Mouse (Mus musculus): ENCODE measurements around the gene Cacng6. TPM values are rescaled to one million over a fixed set of nuclear protein-coding genes. Genes with fewer than 3 reads are reported as not detected.

Cacng6 gene
- polyA plus RNA-seq, 1 experiment from 2014 or later, result 0.30 TPM

DNA sequence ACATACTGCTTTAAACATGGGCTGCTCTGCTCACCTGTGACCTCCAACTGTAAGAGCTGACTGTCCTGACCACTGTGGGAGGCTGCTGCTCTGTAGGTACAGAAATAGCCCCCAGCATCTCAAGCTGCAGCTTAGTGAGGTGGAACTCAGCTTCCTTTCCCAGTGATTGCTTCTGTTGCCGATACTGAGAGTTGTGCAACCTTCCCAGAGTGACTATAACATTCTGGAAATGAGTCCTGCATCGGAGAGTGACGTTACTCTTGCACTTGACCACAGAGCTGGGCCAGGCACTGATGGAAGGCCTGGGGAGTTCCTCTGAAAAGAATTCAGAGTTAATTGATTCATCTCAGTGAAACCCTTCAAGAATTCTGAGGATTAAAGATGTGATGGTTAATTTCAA is 48.8 kb downstream of the Cacng6 start:
- ATAC-seq (ENCODE audit: low read depth) (no peak), DNase-seq (no peak)
- Histone ChIP-seq H3K36me3 (no peaks in the 10 kb centered on the region), H3K4me2 (no peak overlapping the region), H3K4me1 (replicated peaks) (no peaks in the 10 kb centered on the region), H3K9me3 (replicated peaks) (no peaks in the 10 kb centered on the region), H3K4me3 (replicated peaks) (no peak overlapping the region), H3K9ac (no peak overlapping the region), H3K27me3 (no peaks in the 10 kb centered on the region), H3K27ac (no peak overlapping the region)
- WGBS (ENCODE audit: insufficient replicate concordance), result 48% methylated on average over 3 of the region's 3 CpGs

DNA sequence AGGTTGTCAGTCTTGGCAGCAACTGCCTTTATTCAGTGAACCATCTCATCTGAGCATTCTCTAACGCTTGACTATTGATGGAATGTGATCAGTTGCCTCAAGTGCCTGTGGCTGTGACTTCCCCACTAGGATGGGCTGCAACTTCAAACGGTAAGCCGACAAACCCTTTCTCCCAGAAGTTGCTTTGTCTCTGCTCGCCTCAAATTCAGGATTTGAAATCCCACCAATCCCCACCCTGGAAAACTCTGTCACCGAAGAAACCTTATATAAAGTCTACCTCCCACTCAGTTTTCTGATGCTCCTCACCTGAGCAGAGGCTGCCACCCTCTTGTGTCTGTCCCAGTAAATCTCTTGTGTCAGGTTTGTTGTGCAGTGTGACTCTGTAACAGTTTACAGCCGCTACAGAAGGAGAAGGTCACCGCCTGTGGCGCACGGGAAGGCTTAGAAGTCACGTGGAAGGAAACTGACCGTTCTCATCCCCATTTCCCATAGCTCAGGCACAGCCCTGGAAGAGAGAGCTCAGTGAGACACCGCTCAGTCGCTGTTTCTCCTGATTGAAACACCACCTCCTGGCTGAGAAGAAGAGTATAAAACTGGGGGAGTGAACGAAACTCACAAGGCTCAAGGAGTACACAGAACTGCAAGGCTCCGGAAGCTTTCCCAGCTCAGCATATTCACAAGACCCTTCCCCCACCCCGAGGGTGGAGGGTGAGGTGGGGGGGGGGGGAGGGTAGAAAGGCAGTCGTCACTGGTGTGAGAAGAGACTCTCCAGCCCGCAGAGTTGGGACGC is 50.5 kb downstream of the Cacng6 start:
- H3K9ac ChIP-seq, result no peak overlapping the region
- no peaks in the 10 kb centered on the region for H3K27me3 ChIP-seq
- no peaks in the 10 kb centered on the region for H3K9me3 ChIP-seq (replicated peaks)
- H3K4me1 ChIP-seq (replicated peaks), result no peaks in the 10 kb centered on the region
- no peak overlapping the region for H3K27ac ChIP-seq
- DNase-seq (no peak), ATAC-seq (ENCODE audit: low read depth) (no peak)
- H3K4me3 ChIP-seq (replicated peaks), result no peak overlapping the region
- WGBS (ENCODE audit: insufficient replicate concordance), result 13% methylated on average over 19 of the region's 19 CpGs
- H3K4me2 ChIP-seq, result no peak overlapping the region
- no peaks in the 10 kb centered on the region for H3K36me3 ChIP-seq

DNA sequence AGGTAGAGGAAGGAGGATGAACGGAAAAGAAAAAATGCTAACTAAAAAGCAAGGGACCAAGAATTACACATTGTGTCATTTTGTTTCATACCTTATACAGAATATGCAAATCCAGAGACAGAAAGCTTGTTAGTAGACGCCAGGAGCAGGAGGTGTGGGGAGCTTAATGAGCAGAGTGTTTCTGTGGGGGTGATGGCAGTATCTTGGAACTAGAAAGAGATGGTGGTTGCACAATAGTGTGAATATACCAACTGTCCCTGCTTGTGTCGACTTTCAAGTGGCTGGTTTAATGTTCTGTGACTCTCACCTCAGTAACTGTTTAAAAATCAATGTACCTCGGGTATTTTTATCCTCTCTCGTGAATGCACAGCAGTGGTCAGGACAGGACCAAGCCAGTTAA is 52.7 kb downstream of the Cacng6 start:
- Histone ChIP-seq H3K36me3 (no peaks in the 10 kb centered on the region), H3K4me2 (no peak overlapping the region), H3K4me3 (replicated peaks) (no peak overlapping the region), H3K27ac (no peak overlapping the region), H3K4me1 (replicated peaks) (no peaks in the 10 kb centered on the region), H3K27me3 (no peaks in the 10 kb centered on the region), H3K9ac (no peak overlapping the region), H3K9me3 (replicated peaks) (no peaks in the 10 kb centered on the region)
- no peak for DNase-seq
- no peak for ATAC-seq (ENCODE audit: low read depth)
- 49% methylated on average over 5 of the region's 5 CpGs for WGBS (ENCODE audit: insufficient replicate concordance)

DNA sequence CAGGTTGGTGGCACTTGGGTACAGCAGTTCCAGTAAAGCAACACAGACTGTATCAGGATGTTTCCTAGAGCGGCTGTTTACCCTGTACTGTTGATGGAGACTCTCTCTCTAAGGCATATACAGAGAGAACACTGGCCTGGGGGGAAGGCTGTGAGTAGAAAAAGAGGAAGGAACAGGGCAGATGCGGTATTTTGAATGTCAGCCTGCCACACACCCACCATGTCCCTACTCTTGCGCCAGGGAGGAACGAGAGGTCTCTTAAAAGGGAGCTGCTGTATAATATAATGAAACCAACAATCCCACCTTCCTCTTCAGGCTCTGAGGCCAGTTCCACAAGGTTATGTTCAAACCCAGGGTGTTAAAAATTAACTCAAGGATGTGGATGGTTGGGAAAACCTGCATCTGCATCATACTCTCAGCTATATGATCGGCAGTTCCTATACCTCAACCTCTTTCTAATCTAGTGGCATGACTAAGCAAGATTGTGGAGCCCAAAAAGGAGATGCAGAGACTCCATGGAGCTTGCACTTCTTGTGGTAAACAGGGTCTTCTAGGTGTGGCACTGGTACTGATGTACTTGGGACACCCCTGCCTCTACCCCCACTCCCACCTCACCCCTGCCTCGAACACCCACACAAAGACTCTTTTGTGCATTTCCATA is 58.1 kb downstream of the Cacng6 start:
- H3K4me1 ChIP-seq (replicated peaks), result no peaks in the 10 kb centered on the region
- 35% methylated on average over 6 of the region's 6 CpGs for WGBS (ENCODE audit: insufficient replicate concordance)
- H3K4me3 ChIP-seq (replicated peaks), result no peak overlapping the region
- no peaks in the 10 kb centered on the region for H3K9me3 ChIP-seq (replicated peaks)
- H3K9ac ChIP-seq, result no peak overlapping the region
- no peak overlapping the region for H3K27ac ChIP-seq
- no peak overlapping the region for H3K4me2 ChIP-seq
- H3K36me3 ChIP-seq, result no peaks in the 10 kb centered on the region
- DNase-seq (no peak), ATAC-seq (ENCODE audit: low read depth) (no peak)
- H3K27me3 ChIP-seq, result no peaks in the 10 kb centered on the region

Small RNA genes within 50 kb of the gene (microRNA-seq; reads per million reads assigned to microRNA genes)
- gene Gm23450, result 5.0 reads per million, percentile 11 among the genes with 10 or more reads in this experiment

Other genes with a start within 250 kb of the Cacng6 start
- gene Nlrp12, start 174.5 kb upstream of the Cacng6 start, polyA plus RNA-seq (2015; fragmentation: Nextera tagmentation; extraction: Ambion mirVana), result 0.08 and 0.13 TPM in 2 replicates
- gene Myadm, start 135.1 kb upstream of the Cacng6 start, polyA plus RNA-seq (2015; fragmentation: Nextera tagmentation; extraction: Ambion mirVana), result 13.5 and 16.4 TPM in 2 replicates
- 0.03 and 0.52 TPM in 2 replicates for gene Prkcg, start 135.0 kb upstream of the Cacng6 start, polyA plus RNA-seq (2015; fragmentation: Nextera tagmentation; extraction: Ambion mirVana)
- gene Cacng7, start 91.2 kb upstream of the Cacng6 start, polyA plus RNA-seq (2015; fragmentation: Nextera tagmentation; extraction: Ambion mirVana), result not detected in 2 replicates
- 0.10 TPM in 1 of 2 replicates, not detected in the other for gene Cacng8, start 33.5 kb upstream of the Cacng6 start, polyA plus RNA-seq (2015; fragmentation: Nextera tagmentation; extraction: Ambion mirVana)
- gene Tarm1, start 78.4 kb downstream of the Cacng6 start, polyA plus RNA-seq (2015; fragmentation: Nextera tagmentation; extraction: Ambion mirVana), result 0.07 TPM in 1 of 2 replicates, not detected in the other
- not detected in 2 replicates for gene Oscar, start 192.0 kb downstream of the Cacng6 start, polyA plus RNA-seq (2015; fragmentation: Nextera tagmentation; extraction: Ambion mirVana)
- gene Ndufa3, start 193.2 kb downstream of the Cacng6 start, polyA plus RNA-seq (2015; fragmentation: Nextera tagmentation; extraction: Ambion mirVana), result 224 and 292 TPM in 2 replicates
- gene Tfpt, start 205.7 kb downstream of the Cacng6 start, polyA plus RNA-seq (2015; fragmentation: Nextera tagmentation; extraction: Ambion mirVana), result 12.7 and 13.0 TPM in 2 replicates
- 79.1 and 83.7 TPM in 2 replicates for gene Prpf31, start 205.8 kb downstream of the Cacng6 start, polyA plus RNA-seq (2015; fragmentation: Nextera tagmentation; extraction: Ambion mirVana)
- 22.8 and 25.3 TPM in 2 replicates for gene Cnot3, start 221.1 kb downstream of the Cacng6 start, polyA plus RNA-seq (2015; fragmentation: Nextera tagmentation; extraction: Ambion mirVana)
- 7.2 and 8.6 TPM in 2 replicates for gene Leng1, start 241.6 kb downstream of the Cacng6 start, polyA plus RNA-seq (2015; fragmentation: Nextera tagmentation; extraction: Ambion mirVana)

Measured in liver, embryonic 13.5 days (tissue).